Mouse (Mus musculus) lung, postnatal 0 days (tissue): ENCODE measurements around the gene Pls1.

Experiments
- CTCF ChIP-seq: IDR thresholded peaks from 2 replicates; pipeline ENCODE4 v1.5.1; 2016; ENCODE audit warnings: antibody characterized with exemption, mild to moderate bottlenecking
- EP300 ChIP-seq: IDR thresholded peaks from 2 replicates; pipeline ENCODE4 v1.6.1; 2016; ENCODE audit warnings: antibody characterized with exemption, mild to moderate bottlenecking, control low read depth

DNA sequence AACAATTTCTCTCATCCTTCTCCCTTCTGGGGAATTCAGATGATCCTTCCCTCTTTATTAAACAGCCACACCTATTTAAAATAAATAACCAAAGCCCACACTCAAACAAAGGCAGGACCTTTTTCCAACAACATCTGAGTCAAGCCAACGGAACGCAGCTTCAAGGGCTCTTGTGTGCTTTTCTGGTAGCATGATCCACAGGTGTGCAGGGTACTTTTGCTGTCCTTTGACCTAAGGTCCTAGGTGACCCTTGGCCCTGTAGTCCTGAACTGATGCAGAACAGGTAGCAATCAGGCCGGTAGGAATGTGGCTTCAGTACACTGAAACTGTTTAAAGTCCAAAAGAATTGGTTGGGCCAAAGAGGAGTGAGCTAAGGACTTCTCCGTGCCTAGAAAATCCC is 600 bp upstream of the Pls1 start:
- TF ChIP-seq EP300 (peak; percentile 80), CTCF (no peak)
